Mouse (Mus musculus) left cerebral cortex, postnatal 10 days (tissue): ENCODE results near the gene Gzmb. TPM values are rescaled to one million over a fixed set of nuclear protein-coding genes. Genes with fewer than 3 reads are reported as not detected.

Source experiments
- total RNA-seq, 2 experiments: library from RNA; stranded (reverse); gene quantifications; 2 replicates each; pipeline ENCODE4 v1.2.3; 2021

Gzmb gene
- total RNA-seq, 2 experiments from 2014 or later, result not detected

Other genes with a start within 250 kb of the Gzmb start
- gene Mcpt1, start 244.3 kb downstream of the Gzmb start, total RNA-seq, result not detected
- not detected for gene Mcpt9, start 231.8 kb downstream of the Gzmb start, total RNA-seq
- gene Mcpt2, start 220.2 kb downstream of the Gzmb start, total RNA-seq, result not detected
- not detected for gene Mcpt4, start 199.9 kb downstream of the Gzmb start, total RNA-seq
- not detected for gene Mcpt8, start 177.0 kb downstream of the Gzmb start, total RNA-seq
- gene Ctsg, start 159.7 kb downstream of the Gzmb start, total RNA-seq, result not detected
- gene Gzme, start 141.6 kb downstream of the Gzmb start, total RNA-seq, result not detected
- gene Gzmd, start 129.7 kb downstream of the Gzmb start, total RNA-seq, result not detected
- not detected for gene Gzmg, start 102.7 kb downstream of the Gzmb start, total RNA-seq
- gene Gzmn, start 87.7 kb downstream of the Gzmb start, total RNA-seq, result not detected
- not detected for gene Gzmf, start 50.8 kb downstream of the Gzmb start, total RNA-seq
- not detected for gene Gzmc, start 27.6 kb downstream of the Gzmb start, total RNA-seq
- gene Atp12a, start 102.8 kb upstream of the Gzmb start, total RNA-seq, result under 1 TPM; 0.21 to 0.39 TPM
- gene Rnf17, start 140.3 kb upstream of the Gzmb start, total RNA-seq, result 1 to 10 TPM; 1.4 to 1.6 TPM